Mouse (Mus musculus) CD4-positive, CD25-positive, alpha-beta regulatory T cell, adult 2 months (primary cell): ENCODE measurements around the gene Top1.

ENCODE experiments used
- DNase-seq: peaks from one replicate; pipeline ENCODE4 v3.0.0-alpha.2; 2012; ENCODE audit warnings: low read depth, low spot score

Gene Top1

DNA sequence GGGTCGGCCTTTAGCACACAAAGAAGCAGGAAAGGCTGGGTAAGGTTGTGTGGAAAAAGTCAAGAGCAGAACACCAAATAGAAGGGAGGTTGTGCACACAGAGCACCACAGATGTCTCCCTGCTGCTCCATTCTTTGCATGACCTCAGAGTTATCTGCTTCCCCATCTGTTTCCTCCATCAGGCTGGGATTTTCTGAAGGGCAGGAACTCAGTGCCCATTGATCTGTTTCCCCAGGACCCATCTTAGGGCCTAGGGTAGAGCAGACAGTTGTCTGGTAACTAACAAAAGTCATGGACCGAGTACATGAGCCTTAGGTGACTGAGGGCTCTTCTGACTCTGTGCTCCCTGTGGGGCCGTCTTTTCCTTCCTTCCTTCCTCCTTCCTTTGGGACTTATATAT is 95.9 kb downstream of the Top1 start:
- peak; percentile 35 for DNase-seq

DNA sequence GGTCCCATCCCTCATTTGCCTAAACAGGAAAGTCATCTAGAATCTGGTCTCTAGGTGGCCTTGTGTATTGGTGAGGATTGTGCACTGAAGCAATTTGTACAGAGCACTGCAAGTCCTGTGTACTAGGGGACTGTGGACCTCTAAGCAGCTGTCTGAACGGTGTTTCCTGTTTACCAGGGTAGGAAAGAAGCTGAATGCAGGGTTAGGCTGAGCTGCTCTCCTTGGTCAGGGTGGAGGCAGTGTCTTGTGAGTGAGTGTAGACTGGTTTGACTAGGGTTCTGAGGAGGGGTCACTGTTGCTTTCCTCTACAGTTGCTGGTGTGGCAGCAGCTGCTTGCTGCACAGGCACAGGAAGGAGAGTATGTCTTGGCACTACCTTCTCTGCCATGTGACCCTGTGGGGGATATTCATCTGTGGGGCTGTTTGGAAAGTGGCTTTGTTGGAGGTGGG is 96.5 kb downstream of the Top1 start:
- DNase-seq: peak; percentile 67

DNA sequence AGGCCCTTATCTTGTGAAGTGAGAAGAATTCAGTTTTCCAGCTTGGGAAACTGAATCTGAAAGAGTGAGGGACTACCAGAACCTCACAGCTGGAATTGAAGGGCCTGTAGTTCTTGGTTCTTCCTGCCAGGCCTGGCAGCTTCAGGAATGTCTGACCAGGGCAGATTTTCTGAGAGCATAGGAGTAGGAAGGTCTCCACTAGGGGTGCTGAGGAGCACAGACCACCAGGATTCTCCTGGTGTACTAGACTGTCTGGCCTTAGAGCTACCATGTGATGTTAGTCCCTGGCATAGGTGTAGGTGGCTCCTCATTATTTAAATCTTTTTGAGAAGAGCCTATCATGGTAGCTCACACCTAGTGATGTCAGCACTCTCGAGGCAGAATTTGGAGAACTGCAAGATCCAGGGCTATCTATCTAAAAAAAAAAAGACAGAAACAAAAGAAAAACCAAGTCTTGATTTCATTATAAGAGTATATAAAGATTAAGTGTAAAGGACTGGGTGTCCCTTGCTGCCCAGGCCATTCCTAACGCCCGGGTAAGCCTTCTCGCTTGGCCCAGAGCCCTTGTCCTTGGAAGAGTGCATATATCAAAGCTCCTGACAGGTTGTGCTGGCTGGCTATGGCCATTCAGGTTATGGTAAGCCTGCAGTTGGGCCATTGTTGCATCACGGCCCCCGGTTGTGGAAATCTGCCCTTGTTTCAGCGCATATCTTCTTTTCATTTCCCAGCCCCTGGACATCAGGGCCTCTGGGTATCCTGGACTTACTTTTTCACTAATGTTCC is 98.5 kb downstream of the Top1 start:
- DNase-seq: peak; percentile 56

DNA sequence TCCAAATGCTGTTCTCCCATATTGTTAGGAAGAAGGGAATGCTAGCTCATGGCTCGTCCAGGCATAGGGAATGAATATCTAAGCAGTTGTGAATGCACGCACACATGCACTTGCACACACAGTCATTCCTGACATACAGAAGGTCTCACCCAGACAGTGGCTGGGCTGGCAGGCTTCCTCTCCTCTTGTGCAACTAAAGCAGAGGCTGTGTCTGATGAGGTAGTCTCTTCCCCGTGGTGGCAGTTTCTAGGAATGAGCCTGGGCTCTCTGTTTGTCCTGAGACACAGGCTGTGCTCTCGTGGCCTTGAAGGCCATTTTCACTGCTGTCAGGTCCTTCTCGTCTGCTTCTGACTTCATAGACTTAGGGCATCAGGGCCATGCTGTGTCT is 99.1 kb downstream of the Top1 start:
- no peak for DNase-seq

DNA sequence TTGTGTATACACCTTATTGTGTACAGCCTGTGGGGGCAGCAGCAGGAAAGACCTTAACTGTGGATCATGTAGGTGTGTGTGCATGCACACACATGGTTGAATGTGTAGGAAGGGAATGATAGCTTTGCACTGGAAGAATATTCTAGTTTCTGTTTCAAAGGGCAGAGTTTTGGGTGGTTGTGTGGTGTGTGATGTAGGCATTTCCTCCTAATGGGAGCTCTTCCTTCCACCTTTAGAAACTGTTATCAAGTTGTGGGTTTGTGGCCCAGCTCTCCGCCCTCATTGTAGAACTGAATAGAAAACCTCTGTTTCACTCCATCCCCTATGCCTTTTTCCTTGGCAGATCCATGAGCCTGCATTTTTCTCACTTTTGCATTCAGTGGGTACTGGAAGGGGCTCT is 99.8 kb downstream of the Top1 start:
- peak; percentile 55 for DNase-seq

DNA sequence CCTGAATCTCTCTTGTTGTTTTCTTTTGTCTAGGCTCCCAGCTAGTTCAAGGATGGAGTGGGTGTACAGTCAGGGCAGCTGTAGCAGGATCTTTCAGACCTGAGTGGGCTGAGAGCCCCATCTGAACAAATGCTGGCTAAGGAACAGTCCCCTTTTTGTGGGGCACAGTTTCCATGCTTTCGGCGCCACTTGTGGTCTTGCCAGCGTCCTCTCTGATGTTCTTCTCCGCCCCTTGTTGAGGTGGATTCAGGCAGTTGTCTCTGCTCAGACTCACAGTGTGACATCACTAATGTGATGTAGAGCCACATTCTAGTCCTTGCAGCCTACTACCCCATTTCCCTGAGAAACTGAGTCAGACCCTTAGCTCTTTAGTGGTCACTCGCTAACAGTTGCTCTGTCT is 100.9 kb downstream of the Top1 start:
- DNase-seq: peak; percentile 43

DNA sequence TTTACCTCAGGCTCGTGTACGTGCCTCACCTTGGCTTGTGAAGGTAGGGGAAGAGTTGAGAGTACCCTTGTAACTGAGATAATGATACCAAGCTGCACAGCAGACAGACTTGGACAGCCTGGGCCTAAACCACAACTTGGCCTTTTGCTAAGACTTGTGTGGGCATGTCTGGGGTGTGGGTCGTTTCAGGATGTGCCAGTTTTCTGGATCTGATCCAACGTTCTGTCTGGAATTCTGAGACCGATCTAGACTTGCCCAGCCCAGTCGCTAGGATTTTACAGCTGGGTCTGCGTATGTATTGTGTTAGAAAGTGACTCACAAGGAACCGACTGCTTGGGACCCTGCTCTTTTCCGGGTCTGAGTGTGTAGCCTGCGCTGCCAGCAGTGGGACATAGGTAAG is 101.4 kb downstream of the Top1 start:
- no peak for DNase-seq

DNA sequence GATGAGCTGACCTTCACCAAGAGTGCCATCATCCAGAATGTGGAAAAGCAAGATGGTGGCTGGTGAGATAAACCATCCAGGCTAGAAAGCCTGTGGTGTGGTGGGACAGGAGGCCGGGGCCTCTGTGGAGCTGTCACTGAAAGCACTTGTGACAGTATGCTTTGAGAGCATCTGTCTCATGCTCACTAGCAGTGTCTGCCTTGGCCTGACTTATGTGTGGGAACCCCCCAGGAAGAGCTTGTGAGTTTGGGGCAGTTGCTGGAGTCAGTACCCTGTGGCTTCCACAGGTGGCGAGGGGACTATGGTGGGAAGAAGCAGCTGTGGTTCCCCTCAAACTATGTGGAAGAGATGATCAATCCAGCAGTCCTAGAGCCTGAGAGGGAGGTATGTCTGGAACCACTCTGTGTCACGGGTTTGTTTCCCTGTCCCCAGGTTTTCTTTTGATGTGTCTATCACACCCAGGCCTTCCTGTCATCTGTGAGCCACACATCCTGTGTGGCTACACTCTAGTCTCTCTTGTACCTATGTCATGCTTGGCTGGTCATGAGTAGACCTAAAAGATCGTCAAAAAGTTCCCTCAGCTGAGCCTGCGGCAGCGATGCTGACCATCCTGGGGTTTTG is 111.0 kb downstream of the Top1 start:
- peak; percentile 74 for DNase-seq

DNA sequence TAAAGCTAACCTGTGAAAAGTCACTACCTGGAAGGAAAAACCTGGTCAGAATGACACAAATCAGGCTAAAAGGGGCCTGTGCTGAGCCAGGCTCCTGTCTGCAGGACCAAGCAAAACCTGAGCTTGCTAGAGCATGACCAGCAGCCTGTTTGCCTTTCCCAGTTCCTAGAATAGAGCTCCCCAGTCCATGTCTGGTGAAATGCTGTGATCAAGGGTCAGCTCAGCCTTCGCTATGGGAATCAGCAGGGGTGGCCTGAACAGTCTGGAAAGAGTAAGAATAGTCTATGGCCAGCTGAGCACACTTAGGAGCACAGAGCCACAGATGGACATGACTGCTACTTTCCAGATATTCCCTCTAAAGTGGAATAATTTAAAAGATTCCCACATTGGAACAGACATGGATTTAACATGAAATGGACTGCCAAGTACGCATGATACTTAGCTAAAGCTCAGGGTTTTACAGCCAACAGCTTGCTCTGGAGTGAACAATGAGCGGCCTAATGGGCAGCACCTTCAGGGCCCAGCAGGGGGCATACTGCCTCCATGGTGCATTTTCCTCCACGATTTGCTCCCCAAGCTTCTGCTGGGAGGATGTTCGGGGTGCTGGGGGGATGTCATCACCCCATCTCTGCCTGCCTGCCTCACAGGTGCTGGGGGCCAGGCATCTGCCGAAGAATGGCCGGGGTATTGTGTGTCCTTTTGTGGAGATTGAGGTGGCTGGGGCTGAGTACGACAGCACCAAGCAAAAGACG is 114.9 kb downstream of the Top1 start:
- DNase-seq: peak; percentile 55

DNA sequence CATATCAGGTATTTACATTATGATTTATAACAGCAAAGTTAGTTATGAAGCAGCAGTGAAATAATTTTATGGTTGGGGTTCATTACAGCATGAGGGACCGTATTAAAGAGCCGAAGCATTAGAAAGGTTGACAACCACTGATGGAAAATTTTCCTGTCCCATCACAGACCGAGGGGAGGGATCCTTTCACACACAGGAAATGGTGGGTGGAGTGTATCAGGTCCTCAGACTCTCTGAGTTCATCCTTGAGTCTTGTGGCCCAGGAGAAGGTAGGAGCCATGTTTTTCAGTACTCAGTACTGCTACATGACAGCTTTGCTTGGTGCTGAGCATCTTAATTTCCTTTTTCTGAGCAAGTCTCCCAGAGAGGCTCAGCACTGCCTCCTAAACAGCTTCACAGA is 118.1 kb downstream of the Top1 start:
- peak; percentile 54 for DNase-seq

DNA sequence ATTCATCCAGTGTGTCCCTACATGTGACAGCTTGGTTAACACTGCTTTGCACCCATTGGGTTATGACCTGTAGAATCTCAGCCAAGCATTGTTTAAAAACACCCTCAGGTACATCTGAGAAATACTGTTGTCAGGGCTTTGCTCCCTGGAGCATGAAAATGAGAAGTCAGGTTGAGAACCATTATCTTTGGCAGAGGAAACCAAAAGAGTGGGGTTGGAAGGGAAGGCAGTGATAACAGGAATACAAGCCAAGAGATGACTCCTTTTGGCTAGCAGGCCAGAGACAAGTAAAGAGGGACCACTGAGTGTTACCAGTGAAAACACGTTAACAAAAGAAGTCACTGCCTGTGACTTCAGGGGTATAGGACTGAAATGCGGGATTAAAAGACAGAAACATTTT is 118.7 kb downstream of the Top1 start:
- DNase-seq: no peak

DNA sequence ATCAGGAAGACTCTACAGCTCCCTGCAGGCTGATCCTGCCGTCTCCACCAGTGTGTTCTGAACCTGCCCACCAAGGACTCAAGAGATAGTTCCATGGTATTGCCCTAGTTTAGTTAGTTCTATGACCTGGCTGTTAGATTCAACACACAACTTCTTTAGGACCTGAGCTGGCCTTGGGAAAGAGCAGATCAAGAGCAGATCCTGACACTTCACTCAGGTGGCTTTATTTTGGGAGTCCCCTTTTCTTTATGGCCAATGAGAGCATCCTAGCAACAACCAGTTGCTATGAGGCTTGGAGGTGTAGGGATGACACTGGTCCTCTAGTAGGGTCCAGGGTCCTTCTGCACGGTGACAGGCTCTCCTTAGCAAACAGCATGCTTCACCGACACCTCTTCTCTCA is 119.4 kb downstream of the Top1 start:
- no peak for DNase-seq

DNA sequence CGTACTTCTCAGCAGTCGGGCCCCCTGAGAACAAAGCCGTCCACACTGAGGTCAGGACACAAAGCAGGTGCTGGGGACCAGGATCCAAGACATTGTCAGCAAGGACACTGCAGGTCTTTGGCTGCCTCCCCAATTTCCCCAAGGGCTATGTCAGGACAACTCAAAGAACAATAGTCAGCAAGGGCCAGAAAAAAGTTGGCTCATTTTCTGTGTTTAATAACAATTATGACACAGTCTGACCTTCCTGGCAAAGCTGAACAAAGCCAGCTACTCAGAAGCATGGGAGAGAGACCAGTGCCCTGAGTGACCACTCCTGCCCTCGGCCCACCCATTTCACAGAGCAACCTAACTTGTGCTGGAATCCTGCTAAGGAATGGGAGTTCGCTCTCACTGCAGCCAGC is 120.7 kb downstream of the Top1 start:
- no peak for DNase-seq

DNA sequence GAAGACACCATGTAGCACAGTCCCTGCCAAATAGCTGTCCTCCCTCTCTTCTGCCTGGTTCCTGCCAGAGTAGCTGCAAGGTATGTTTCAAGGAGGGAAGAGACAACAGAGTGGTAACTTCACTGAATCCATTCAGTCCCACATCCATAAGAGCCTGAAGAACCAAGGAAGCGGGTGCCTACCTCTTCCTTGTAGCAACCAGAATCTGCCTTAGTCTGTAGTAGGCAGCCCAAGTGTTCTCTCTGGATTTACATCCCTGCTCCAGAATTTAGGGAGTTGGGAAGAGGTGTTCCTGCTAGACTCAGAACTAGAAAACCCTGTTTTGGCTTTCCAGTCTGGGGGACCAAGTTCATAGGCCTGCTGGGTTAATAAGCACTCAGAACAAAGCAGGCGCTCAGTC is 121.5 kb downstream of the Top1 start:
- no peak for DNase-seq

DNA sequence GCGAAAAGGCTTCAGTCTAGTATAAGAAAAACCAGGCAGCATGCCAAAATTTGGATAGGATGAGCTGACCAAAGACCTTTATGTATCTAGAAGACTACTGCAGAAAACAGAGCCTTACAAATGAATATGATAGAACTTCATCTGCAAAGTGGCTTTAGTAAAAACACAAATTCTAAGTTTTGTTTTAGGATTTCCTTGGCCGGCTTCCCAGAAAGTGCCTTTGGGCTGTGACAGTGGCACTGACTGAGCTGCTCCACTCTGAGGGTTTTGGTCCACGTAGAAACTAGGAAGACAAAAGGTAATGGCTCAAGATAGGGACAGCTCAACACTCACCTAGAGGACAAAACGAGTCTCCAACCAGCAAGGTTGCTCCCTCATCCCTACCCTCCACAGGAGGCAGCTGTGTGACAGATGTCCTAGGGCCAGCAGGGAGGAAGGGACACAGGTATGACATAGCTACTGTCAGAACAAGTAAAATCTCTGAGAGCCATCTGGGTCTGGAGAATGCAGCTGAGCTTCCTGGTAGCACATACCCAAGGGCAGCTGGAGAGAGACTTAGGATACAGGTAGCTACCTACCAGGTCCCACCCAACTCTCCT is 122.5 kb downstream of the Top1 start:
- DNase-seq: no peak

DNA sequence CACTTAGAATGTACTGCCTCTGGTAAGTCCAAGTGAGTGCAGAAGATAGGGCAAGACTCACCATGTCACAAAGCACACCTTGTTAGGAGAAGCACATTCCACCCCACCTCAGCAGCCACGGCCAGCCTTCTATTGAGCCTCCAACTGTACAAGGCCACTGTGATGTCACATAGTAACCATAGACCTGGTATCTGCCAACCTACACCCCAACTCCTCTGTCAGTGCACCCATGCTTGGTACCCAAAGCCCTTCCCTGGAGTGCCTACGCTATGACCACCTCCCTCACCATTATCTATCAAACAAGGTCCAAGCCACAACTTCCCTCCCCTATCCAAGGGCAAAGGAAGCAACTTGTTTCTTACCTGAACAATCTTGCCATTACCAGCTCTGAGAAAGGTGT is 123.3 kb downstream of the Top1 start:
- no peak for DNase-seq

DNA sequence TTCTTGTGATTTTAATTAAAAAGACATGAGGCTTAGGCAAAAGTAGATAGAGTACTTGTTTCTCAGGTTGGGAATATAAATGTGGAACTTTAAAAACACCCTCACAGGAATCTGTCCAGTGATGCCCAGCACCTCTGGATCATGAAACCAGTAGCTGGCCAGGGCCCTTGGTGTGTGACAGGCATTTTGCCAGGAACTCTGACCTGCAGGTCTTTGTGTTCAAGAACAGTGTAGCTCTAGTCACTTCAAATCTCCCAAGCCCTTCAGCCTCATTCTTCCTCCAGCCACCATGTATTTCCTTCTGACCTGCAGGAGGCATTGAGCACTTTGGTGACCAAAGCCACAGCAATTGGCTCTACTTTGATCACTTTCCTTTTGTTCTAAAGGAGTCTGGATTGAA is 124.7 kb downstream of the Top1 start:
- no peak for DNase-seq

DNA sequence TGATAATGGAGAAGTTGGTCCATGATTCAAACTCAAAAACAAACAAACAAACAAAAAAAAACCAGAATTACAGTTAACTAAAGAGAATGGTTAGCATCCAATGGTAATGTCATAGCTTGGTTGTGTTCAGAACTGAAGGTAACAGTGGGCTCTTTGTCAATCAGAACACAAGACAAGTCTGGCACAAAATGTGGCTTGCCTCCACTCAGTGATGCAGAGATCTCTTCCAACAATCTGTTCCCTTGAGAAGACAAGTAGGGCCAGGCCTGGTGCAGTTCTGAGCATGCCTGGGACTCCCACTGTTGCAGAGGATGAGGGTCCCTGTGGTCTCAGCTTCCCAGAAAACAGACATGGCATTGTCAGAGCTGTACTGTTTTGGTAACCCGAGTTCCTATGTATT is 125.2 kb downstream of the Top1 start:
- no peak for DNase-seq

DNA sequence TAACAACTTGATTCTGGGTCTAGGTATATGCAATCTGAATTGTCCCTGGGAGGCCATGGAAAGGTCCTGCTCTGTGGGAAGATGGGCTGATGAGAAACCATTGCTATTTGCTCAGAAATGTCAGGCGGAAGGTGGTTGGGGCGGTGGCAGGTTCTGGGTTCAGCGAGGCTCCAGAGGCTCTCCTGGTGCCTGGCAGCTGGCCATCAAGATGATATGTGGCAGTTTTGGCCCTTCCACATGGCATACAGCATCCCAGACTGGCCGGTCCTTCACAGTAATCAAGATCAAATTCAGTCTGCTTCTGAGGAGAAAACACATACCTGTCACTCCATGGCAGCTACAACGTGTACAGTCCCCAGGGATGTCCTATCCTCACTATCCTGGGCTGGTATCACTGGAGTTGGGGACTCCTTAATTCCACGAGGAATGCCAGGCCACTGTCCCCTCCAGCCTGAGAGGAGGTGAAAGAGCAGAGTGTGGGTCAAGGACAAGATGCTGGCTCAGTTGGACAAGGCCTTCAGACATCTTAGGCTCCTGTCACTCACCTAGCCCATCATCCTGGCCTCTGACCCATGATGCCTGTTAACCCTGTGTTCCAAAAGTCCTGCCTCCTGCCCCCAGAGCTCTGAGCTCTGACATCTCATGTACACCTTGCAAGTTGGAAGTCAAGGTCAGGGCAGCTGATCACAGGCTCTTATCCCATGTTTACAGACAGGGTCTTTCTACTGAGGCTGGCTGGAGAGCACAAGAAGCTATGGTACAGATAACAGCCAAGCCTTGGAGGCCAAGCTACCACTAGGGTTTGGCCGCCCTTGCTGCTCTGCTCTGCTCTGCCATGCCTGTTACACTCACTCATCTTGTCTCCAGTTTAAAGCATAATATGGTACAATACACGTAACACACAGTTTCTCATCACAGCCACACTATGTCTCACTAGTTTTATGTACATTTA is 125.9 kb downstream of the Top1 start:
- no peak for DNase-seq
